ENCODE assay signal across 28 mouse cellular contexts in the genomic region with DNA sequence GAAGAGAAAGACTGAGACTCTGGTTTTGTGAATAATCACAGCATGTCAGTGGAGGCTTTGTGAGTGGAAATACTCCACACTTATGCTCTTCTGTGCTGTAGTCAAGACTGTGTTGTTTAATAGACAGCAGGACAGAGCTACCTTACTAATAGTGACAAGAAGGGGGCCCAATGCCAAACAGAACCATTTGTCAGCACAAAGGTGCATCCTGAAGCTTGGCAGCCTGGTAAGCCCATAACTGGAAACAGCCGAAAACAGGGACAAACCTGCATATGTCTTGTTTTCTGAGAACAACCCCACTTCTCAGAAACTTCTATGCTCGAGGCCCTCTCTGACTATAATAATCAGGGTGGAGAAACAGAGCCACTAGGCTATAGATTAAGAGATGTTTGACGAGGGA.
DNase-seq lines count a peak whose midpoint lies in the region; ATAC-seq and TF ChIP-seq lines count a peak whose summit lies in the region.
"Had no signal": no experiment of that assay in that cellular context is flagged by ENCODE, and none has a peak within 500 bp of the region (broad histone marks: within the 10 kb centered on the region; RNA-seq: fewer than 3 reads in every experiment).

No protein-coding gene starts in this region.

- in situ Hi-C loops in CH12.LX (cut with MboI; ENCODE audit: low pct_ligation_motif_present, low pct_unique_long_range_greater_than_20kb, low sequenced_read_pairs), result no loop called here

- ATAC-seq in liver, embryonic 13.5 days (ENCODE audit: low read depth), result no peak
- no peak for ATAC-seq in liver, embryonic 11.5 days (replicated peaks; ENCODE audit: low FRiP score)
- ATAC-seq: activated CD4-positive, CD25-positive, alpha-beta regulatory T cell, adult 4 months; hindbrain, embryonic 16.5 days; intestine, embryonic 16.5 days had no signal

- no peak for TF ChIP-seq CTCF in CH12.LX (conservative IDR thresholded peaks at IDR 0.05 in 1 of 2, IDR thresholded peaks at IDR 0.05 in 1 of 2; ENCODE audit: low read depth in 2 of 2, low read length in 2 of 2)

- H3K27me3 ChIP-seq in liver, embryonic 13.5 days, result no peaks in the 10 kb centered on the region
- no peaks in the 10 kb centered on the region for H3K27me3 ChIP-seq in liver, embryonic 11.5 days (replicated peaks; ENCODE audit: control insufficient read depth, insufficient read depth, low read length)
- no peaks in the 10 kb centered on the region for H3K27me3 ChIP-seq in CH12.LX (replicated peaks)
- H3K27me3 ChIP-seq: embryonic facial prominence, embryonic 13.5 days; forebrain, embryonic 12.5 days; heart, embryonic 12.5 days; limb, embryonic 13.5 days; midbrain, embryonic 12.5 days; neural tube, embryonic 15.5 days had no signal

- TF ChIP-seq POLR2A in CH12.LX (IDR thresholded peaks at IDR 0.05; ENCODE audit: low read depth, low read length), result no peak

- no peaks in the 10 kb centered on the region for H3K36me3 ChIP-seq in liver, embryonic 13.5 days
- no peaks in the 10 kb centered on the region for H3K36me3 ChIP-seq in liver, embryonic 11.5 days (ENCODE audit: control insufficient read depth, insufficient read depth, low read length)
- no peaks in the 10 kb centered on the region for H3K36me3 ChIP-seq in CH12.LX (replicated peaks in 1 of 2; ENCODE audit: control insufficient read depth in 1 of 2, insufficient read depth in 1 of 2, low read length in 1 of 2)
- H3K36me3 ChIP-seq: embryonic facial prominence, embryonic 13.5 days; forebrain, embryonic 12.5 days; heart, embryonic 12.5 days; hindbrain, embryonic 10.5 days; limb, embryonic 13.5 days; midbrain, embryonic 12.5 days; neural tube, embryonic 15.5 days had no signal

- no peak overlapping the region for H3K4me2 ChIP-seq in liver, embryonic 13.5 days
- no peak overlapping the region for H3K4me2 ChIP-seq in liver, embryonic 11.5 days
- H3K4me2 ChIP-seq in CH12.LX (ENCODE audit: insufficient read depth, low read depth, poor library complexity, severe bottlenecking), result no peak overlapping the region
- H3K4me2 ChIP-seq: embryonic facial prominence, embryonic 13.5 days; forebrain, embryonic 12.5 days; heart, embryonic 12.5 days; limb, embryonic 13.5 days; midbrain, embryonic 12.5 days; neural tube, embryonic 15.5 days had no signal

- TF ChIP-seq EP300 in CH12.LX (IDR thresholded peaks at IDR 0.05; ENCODE audit: low read length), result no peak

- no peaks in the 10 kb centered on the region for H3K9me3 ChIP-seq in liver, embryonic 13.5 days (replicated peaks)
- H3K9me3 ChIP-seq in liver, embryonic 11.5 days (ENCODE audit: control insufficient read depth, low read length), result no peaks in the 10 kb centered on the region
- no peaks in the 10 kb centered on the region for H3K9me3 ChIP-seq in CH12.LX (replicated peaks; ENCODE audit: low read length)
- H3K9me3 ChIP-seq: embryonic facial prominence, embryonic 13.5 days; forebrain, embryonic 12.5 days; heart, embryonic 12.5 days; hindbrain, embryonic 10.5 days; limb, embryonic 13.5 days; midbrain, embryonic 12.5 days; neural tube, embryonic 15.5 days had no signal

- DNase-seq in liver, embryonic 13.5 days, result no peak
- no peak for DNase-seq in liver, embryonic 11.5 days (ENCODE audit: low spot score)
- no peak for DNase-seq in CH12.LX (ENCODE audit: extremely low read depth)
- DNase-seq in cerebellum, adult 11 months, result peak; percentile 19
- peak; percentile 23 to 52 for DNase-seq in cerebellum, postnatal 14 days
- no peak for DNase-seq in ovary, postnatal 14 days (ENCODE audit: low spot score)
- DNase-seq in right cerebral cortex, postnatal 4 days, result no peak
- no peak for DNase-seq in left cerebral cortex, adult 9 months (ENCODE audit: low spot score in 2 of 2)
- DNase-seq: adrenal gland, postnatal 10 days; embryo, embryonic 11 days; heart, postnatal 10 days; kidney, adult 9 months; kidney, postnatal 14 days; lung, adult 2 months; right cerebral cortex, postnatal 14 days; thymus, postnatal 36 days had no signal

- H3K4me1 ChIP-seq in liver, embryonic 13.5 days (replicated peaks), result peaks cover 36% of the 10 kb centered on the region
- peaks cover 15% of the 10 kb centered on the region for H3K4me1 ChIP-seq in liver, embryonic 11.5 days (replicated peaks; ENCODE audit: control insufficient read depth, insufficient read depth, low read length)
- H3K4me1 ChIP-seq in CH12.LX (ENCODE audit: control insufficient read depth in 1 of 2, insufficient read depth in 2 of 2), result peaks cover 22 to 48% of the 10 kb centered on the region in 2 experiments
- H3K4me1 ChIP-seq: midbrain, embryonic 12.5 days; neural tube, embryonic 15.5 days had no signal

- 37% methylated on average over 3 of the region's 3 CpGs for WGBS in liver, embryonic 13.5 days (ENCODE audit: insufficient replicate concordance)
- WGBS in liver, embryonic 11.5 days, result 58% methylated on average over 3 of the region's 3 CpGs

- H3K27ac ChIP-seq in liver, embryonic 13.5 days, result 0 out of 2 replicates have a peak overlapping the region, but pooled peaks have one; percentile 27
- no peak overlapping the region for H3K27ac ChIP-seq in liver, embryonic 11.5 days (ENCODE audit: low read depth, low read length)
- H3K27ac ChIP-seq in CH12.LX (ENCODE audit: insufficient read depth, low read depth), result peak overlapping the region; percentile 64; the same call in 1 of the 2 replicates
- H3K27ac ChIP-seq: embryonic facial prominence, embryonic 13.5 days; forebrain, embryonic 12.5 days; hindbrain, embryonic 10.5 days; layer of hippocampus, adult 2 months; limb, embryonic 13.5 days; midbrain, embryonic 12.5 days; neural tube, embryonic 15.5 days had no signal

- H3K9ac ChIP-seq in liver, embryonic 13.5 days, result no peak overlapping the region
- H3K9ac ChIP-seq in liver, embryonic 11.5 days (ENCODE audit: low read depth, low read length), result no peak overlapping the region
- H3K9ac ChIP-seq in CH12.LX (ENCODE audit: insufficient read depth, low read depth), result no peak overlapping the region
- H3K9ac ChIP-seq: embryonic facial prominence, embryonic 13.5 days; forebrain, embryonic 12.5 days; heart, embryonic 12.5 days; limb, embryonic 13.5 days; midbrain, embryonic 12.5 days; neural tube, embryonic 15.5 days had no signal

- dilution Hi-C loops in CH12.LX (cut with MboI; ENCODE audit: extremely low pct_ligation_motif_present, extremely low pct_unique_long_range_greater_than_20kb, low sequenced_read_pairs), result no loop called here

- no peak for TF ChIP-seq RAD21 in CH12.LX (IDR thresholded peaks at IDR 0.05; ENCODE audit: low read depth, low read length)

- no peaks in the 10 kb centered on the region for H3K79me2 ChIP-seq in CH12.LX (replicated peaks; ENCODE audit: control insufficient read depth, extremely low read depth, insufficient read depth, poor library complexity, severe bottlenecking)

- no peak overlapping the region for H3K4me3 ChIP-seq in liver, embryonic 13.5 days (replicated peaks)
- H3K4me3 ChIP-seq in liver, embryonic 11.5 days (ENCODE audit: low read depth, low read length), result no peak overlapping the region
- no peak overlapping the region for H3K4me3 ChIP-seq in CH12.LX (replicated peaks in 1 of 3; ENCODE audit: low read depth in 2 of 3, low read length in 2 of 3, poor library complexity in 1 of 3)
- H3K4me3 ChIP-seq: embryonic facial prominence, embryonic 13.5 days; erythroblast, embryonic 14.5 days; forebrain, embryonic 12.5 days; heart, embryonic 12.5 days; hindbrain, embryonic 10.5 days; layer of hippocampus, adult 2 months; limb, embryonic 13.5 days; midbrain, embryonic 12.5 days; neural tube, embryonic 15.5 days had no signal

TF ChIP-seq in CH12.LX, 34 proteins besides CTCF, POLR2A, EP300 and RAD21:
- TF ChIP-seq ZC3H11A (IDR thresholded peaks at IDR 0.05; ENCODE audit: low read depth, low read length) (no peak), ZNF384 (IDR thresholded peaks at IDR 0.05; ENCODE audit: low read depth, low read length) (no peak), ETS1 (conservative IDR thresholded peaks at IDR 0.05; ENCODE audit: low read depth, low read length) (no peak), BHLHE40 (IDR thresholded peaks at IDR 0.05; ENCODE audit: low read depth, low read length) (no peak), RCOR1 (conservative IDR thresholded peaks at IDR 0.05; ENCODE audit: low read depth, low read length) (no peak)

Comparison
In these comparisons a context has a peak if more than half of its experiments do, and no peak if none do; other contexts are left out.
1. DNase-seq: peak in cerebellum, adult 11 months (single experiment) and cerebellum, postnatal 14 days (2 of 2); none in liver, embryonic 13.5 days (single experiment), liver, embryonic 11.5 days (single experiment), CH12.LX (single experiment), ovary, postnatal 14 days (single experiment), right cerebral cortex, postnatal 4 days (single experiment) and left cerebral cortex, adult 9 months (0 of 2).